Mouse (Mus musculus): ENCODE measurements around the gene Pld1.

Pld1 gene

DNA sequence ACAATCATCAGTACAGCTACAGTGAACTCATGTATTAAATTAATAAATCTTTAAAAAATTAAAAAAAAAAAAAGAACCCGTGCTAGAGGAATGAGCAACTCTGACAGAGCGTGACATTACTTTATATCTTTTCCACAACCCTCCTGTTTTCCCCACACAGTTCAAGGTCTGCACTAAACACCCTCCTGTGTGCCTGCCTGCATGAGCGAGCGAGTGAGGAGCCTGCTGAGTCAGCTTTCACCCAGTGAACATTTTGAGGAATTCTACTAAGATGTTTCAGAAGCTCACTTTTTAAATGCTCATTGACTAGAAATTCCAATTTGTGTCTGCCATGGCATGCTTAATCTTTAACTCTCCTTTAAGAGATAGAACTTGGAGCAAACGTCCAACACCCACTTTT, 109.1 kb downstream of the Pld1 start:
- no peak for DNase-seq (ENCODE audit: low spot score)

DNA sequence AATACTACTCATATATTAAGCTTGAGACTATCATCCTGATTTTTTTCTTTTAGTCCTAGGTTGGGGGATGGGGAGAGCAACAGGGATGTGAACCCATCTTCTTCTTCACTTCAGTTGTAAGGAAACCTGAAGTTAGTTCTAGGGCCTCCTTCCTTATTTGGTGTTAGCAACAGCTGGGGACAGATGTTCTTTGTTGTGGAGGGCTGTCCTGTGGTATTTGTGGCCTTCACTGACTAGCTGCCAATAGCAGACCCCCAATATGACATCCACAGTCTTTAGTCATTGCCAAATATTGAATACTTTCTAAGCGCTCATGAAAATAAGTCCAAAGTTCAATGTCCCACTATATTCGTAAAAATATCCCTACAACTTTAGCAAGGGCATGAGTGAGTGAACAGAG, 111.0 kb downstream of the Pld1 start:
- no peak for DNase-seq (ENCODE audit: low spot score)

DNA sequence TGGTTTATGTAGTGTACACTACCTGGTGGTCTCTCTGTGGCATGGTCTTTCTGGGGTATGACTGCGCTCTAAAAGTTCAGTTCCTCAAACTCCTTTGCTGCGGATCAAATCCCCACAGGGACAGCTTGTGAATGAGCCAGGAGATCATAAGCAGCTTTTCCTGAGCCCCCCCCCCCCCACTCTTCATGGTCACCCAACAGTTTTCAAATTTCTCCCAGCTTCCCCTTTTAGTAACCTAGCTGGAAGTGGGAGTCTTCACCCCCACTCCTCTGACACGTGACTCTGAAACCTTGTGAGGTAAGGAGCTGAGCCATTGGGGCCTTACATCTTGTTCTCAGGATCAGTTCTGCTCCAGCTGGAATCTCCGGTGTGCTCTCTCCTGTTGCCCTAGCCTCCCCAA, 114.6 kb downstream of the Pld1 start:
- DNase-seq (ENCODE audit: low spot score): no peak

DNA sequence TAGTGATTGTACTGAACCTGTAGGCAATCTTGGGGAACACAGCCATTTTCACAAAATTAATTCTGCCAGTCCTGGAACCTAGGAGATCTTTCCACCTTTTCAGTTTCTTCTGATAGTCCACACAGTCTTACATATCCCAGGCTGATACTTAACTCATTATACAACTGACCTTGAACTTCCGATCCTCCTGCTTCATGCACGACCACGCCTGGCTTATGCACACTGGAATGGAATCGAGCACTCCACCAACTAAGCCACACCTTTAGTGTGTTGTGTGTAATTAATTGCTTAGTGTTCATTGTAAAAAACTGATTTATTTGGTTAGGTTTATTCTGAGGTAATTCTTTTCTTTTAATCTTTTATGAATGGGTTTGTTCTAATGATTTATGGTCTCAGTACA, 122.2 kb downstream of the Pld1 start:
- no peak for DNase-seq (ENCODE audit: low spot score)

DNA sequence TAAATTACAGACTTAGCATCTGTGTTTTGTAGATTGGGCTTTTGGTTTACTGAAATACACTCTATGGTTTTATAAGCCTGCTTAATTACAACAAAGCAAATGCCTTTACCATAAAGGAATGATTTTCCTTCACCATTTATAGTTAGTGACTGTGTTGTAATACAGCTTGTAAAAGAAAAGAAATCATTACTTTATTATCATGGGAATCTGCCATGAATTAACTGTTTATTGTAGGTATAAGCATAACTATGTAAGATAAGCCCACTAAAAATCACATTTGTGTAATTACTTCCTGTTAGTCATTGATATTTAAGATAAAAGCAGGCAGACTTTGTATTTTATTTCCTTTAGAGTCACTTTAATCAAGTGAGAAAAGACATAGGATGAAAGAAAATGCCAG, 122.7 kb downstream of the Pld1 start:
- DNase-seq (ENCODE audit: low spot score): no peak

DNA sequence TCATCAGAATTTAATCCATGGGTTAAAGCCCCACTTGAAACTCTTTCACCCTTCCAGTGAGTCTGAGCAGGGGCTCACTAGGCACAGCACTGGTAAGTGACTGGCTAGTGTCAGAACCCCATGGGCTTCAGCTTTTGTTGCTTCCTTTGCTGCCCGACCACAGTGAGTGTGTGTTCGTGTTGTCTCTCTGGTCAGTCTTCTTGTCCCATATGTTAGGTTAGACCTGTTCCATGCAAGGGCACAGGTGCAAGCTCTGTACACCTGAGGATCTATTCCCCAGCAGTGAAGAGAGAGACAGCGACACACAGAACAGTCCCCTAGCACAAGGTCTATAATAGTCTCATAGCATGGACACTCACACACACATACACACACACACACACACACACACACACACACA, 140.7 kb downstream of the Pld1 start:
- DNase-seq (ENCODE audit: low spot score): no peak

DNA sequence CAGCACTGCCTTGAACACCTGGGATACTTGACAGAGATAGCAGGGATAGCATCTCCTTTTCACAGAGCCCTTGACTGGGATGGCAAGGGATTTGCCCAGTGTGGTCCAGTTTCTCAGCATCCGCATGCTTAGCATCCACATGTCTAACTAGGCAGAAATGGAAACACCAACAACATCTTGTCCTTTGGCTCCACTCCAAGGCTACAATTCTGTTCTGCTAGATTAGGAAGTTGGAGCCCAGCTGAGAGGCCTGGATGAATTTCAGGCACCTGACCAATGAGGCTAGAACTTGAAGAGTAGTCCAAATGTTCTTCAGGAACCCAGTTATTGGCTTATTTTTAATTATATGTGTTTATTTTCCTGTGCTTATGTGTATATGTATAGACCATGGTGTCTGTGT, 141.6 kb downstream of the Pld1 start:
- no peak for DNase-seq (ENCODE audit: low spot score)

DNA sequence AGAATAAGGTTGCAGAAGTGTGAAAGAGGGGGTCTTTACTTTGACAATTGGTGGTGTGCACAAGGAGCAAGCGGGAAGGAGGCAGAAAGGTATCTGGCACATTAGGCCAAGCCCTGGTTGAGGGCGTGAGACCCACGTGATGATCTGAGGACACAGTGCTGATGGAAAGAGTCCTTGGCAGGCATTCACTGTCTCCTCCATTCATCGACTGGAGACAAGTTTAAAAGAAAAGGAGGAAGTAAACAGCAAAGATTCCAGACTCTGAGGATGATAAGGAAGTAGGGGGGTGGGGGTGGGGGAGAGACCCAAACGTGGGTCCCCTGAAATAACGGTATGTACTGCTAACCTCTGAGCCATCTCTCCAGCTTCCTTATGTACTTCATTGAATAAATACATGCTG, 142.5 kb downstream of the Pld1 start:
- no peak for DNase-seq (ENCODE audit: low spot score)

DNA sequence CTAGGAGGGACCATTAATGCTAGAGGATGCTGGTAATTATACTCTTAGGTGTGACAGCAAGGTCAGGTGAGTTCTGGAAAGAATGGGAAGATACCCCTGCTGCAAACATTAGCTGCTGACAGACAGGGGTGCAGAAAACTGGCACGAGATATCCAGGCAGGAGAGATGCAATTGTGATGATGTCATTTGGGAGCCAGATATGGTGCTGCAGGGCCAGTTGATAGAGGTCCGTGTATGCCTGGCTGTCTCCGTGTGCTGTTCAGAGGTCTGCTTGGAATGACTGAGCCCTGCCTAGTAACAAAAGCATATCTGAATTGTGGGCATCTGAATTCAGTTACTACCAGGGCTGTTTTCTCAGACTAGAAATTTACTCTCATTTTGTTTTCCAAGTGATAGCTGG, 144.7 kb downstream of the Pld1 start:
- DNase-seq (ENCODE audit: low spot score): no peak

DNA sequence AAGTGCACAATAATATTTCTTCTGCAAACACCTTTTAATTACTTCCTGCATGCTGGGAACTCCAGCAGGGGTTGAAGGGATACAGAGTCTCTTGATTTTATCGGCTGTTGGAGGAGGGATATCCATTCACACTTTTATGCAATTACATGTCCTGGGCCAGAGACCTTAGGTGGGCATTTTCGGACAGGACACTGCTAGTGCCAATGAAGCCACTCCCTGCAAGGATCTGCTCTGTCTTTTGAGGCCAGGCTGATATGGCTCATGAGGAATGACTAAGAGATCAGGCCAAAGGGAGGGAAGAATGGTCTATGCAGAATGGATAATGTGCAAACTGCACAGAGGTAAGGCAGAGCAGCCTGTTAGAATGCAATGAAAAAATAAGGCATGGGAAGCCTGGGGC, 145.8 kb downstream of the Pld1 start:
- no peak for DNase-seq (ENCODE audit: low spot score)

DNA sequence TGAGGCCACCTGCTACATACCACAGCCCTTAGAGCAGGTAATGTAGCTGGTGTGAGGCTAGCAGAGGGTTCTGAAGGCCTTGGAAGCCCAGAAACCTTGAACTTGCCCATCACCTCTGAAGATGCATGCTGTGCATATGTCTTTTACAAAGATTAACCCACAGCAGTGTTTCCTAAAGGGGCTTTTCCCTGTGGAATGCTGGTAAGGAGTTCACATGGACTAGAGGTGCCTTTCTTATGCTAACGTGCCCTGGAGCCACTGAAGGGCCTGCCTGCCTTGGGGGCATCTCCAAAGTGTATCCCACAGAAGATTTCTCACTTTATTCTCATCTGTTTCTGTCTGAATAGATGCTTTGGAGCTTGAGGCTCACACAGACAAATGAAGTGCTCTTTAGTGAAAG, 152.8 kb downstream of the Pld1 start:
- no peak for DNase-seq (ENCODE audit: low spot score)

DNA sequence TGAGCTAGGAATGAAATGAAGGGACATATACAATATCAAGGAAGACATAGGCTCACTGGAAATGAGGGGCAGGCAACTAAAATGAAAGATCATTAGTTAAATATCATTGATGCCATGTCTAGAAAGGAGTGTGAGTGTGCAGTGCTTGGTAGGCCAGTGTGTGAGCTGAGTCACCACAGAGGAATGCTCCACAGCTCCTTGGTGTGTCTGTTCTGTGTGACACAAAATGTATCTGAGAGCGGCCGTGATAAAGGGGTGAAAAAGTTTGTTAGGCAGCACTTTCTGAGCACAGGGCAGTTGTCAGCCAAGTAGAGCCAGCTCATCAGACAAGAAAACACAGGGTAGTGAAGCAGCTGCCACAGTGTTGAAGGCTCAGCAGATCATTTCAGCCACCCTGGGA, 153.2 kb downstream of the Pld1 start:
- no peak for DNase-seq (ENCODE audit: low spot score)

DNA sequence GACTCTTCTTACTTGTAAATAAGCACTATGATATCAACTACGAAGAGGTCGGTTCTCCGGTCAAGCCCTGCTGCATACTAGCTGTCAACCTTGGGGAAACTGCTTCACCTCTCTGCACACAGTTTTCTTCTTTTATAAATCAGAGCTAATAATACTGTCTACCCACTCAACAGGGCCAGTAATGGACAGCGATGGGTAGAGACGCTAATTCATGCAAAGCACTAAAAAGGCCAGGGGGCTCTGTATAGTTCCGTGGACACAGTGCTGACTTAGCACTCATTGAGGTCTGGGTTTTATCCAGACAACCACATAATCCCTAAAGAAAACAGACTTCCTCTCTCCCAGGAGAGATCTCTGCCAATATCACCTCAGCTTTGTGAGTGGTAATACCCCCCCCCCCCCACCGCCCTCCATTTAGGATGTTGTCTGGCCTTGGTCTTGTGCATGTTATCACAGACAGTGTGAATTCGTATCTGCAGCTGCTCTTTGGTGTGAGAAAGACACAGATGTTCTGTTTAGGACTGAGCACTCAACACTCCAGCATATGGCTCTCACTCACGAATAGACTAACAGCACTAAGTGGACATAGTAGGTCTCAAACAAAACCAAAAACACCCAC, 155.3 kb downstream of the Pld1 start:
- no peak for DNase-seq (ENCODE audit: low spot score)

DNA sequence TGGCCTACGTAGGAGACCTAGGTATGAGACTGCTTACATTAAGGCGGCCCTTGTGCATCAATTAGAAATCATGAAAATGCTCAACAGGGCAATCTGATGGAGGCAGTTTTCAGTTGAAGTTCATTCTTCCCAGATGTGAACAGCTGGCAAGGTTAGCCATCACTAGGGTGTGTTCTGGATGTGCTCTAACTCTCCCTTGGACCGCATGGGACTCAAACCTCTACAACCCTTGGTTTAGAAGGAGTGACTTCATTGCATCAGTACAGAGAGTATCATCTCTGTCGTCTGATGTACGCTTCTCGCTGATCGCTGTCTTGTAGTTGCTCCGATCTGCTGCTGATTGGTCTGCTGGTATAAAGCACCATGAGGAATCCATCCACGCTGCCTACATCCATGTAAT, 157.0 kb downstream of the Pld1 start:
- no peak for DNase-seq (ENCODE audit: low spot score)

DNA sequence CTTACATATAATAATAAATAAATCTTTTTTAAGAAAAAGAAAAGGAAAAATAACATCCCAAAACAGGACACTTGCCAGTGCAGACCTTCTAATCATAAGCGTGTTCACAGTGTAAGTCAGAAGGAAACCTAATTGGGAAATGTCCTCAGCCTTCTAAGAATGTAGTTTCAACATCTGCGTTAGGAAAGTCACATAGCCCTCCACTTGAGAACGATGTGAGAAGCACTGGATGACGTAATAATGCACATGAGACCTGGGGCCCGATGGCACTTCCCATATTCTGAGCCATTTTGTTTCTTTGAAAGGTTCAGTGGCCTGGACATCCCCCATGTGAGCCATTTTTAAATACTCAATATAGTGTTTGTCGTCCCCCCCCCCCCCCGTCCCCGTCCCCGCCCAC, 160.7 kb downstream of the Pld1 start:
- no peak for DNase-seq (ENCODE audit: low spot score)

DNA sequence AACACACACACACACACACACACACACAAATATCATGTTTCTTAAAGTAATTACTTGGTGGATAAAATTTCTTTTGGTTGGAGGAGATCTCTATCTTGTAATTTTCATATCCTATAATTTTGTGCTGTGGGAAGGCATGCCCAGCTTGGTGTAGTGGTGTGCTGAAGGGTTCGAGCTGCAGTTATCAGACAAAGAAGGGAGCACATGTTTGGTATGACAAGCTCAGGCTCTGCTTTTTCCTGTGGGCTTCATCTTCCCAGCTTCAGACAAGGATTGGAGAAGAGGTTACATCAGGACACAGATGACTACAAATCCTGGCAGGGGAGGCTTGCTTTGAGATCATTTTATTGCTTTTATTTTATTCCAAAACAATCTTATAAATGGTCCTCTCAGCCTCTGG, 166.5 kb downstream of the Pld1 start:
- DNase-seq (ENCODE audit: low spot score): no peak

DNA sequence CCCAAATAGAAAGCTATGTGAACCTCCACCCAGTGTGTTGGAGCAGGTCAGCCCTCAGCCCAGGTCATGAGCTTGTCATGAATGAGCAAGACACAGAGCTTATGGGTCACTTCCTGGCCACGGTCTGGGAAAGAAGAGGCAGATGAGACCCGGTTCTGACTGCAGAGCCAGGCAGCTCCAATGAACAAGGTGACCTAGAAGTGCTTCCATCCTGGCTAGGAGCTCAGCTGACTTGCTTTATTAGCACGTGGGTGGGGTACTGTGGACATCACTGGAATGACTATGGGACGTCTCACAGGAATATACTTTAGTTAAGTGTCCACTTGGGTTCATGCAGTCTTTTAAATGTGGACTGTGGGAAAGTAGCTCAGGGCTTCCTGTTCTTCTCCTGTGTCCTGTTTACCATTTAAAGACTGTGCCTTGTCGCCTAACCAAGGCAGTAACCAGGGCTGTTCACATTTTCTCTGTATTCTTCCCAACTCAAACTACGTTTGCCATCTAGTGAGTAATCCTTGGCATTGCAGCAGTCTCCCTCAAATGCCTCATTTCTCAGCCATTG, 169.0 kb downstream of the Pld1 start:
- no peak for DNase-seq (ENCODE audit: low spot score)

DNA sequence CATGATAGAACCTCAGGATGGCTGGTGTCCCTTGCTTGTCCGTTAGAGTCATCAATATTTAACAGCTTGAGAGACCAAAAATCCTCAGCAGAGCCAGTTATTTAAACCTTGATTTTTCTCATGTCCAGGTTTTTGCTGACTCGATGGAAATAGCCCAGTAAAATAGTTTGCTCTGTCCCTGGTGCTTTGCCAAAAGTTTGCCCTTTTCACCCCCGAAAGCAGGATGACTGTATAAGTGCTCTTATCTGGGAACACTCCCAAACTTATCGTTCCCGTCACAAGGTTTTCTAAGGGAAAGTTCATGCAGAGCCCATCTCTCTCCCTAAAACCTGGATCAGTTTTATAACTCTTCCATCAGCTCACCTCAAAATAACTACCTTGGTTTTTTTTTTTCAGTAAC, 173.0 kb downstream of the Pld1 start:
- DNase-seq (ENCODE audit: low spot score): no peak

DNA sequence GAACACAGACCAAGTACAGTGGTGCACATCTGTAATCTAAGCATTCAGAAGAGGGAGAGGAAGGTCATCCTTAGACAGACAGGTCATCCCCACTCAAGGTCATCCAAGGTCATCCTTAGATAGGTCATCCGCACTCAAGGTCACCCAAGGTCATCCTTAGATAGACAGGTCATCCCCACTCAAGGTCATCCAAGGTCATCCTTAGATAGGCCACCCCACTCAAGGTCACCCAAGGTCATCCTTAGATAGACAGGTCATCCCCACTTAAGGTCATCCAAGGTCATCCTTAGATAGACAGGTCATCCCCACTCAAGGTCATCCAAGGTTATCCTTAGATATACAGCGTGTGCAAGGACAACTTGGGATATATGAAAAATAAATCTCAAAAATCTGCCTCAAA, 175.4 kb downstream of the Pld1 start:
- DNase-seq (ENCODE audit: low spot score): no peak

DNA sequence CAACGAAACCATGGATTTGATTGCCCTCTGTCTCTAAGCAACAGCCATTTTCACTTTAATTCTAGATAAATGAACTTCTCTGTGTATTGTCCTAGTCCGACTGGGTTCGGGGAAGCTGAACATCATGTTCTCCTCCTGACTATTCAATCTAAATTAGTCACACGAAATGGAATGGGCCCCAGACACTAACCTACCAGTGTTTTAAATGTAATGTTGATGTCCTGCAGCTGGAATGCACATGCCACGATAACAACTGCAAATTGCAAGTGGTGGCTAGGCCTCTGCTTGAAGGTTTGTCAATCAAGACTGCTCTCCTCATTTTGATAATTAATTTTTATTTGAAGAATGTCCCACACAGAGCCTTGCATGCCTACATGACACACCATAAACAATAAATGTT, 203.2 kb downstream of the Pld1 start:
- no peak for DNase-seq (ENCODE audit: low spot score)

DNA sequence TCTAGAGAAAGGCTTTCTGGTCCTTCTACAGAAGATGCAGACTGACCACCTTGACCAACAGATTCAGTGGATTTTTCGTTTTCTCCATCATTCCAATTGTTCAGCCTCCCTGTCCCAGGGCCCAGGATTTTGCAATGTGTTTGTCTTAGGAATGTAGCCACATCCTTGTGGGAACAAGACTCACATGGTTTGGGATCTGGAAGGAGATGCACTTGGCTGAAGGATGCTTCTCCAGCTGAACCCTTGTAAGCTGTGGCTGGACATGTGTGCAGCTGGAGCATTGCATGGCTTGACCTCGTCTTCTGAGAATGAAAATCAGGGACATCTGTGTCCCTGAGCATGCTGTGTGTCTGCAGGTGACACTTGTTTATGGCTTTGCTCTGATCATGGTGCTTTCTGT, 203.6 kb downstream of the Pld1 start:
- DNase-seq (ENCODE audit: low spot score): no peak

DNA sequence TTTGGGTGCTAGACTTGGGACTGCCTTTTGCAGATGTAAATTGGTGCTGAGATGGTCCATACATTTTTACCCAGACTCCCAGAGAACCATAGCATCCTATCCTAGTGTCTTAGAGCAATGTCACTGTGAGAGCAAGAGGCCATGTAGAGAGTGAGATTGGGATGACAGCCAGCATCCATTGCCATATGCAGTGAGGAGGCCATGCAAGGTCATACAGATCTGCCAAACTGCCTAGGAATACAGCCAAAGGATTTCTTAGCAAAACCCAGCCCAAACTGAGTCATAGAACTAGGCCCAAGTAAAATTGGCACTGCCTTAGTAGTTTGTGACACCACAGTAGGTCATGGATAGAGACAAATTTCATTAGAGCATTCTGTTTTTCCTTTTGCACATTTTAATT, 206.2 kb downstream of the Pld1 start:
- DNase-seq (ENCODE audit: low spot score): no peak

DNA sequence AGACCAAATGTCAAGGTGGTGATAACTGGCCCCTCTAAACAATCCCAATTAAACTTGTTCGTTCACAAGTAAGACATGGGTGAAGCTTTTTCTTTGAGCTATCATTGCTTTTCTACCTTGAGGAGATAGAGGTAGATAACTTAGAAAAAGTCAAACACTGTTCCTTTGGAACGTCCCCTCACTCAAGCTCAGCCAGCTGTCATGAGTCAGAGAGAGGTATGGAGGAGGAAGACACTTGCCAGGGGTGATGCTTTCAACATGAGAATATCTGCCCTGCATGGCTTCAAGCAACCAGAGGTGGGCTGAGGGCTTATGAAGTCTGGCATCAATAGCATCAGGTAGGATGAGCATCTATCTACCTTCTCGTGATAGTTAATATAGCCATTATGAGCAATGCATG, 207.0 kb downstream of the Pld1 start:
- no peak for DNase-seq (ENCODE audit: low spot score)

DNA sequence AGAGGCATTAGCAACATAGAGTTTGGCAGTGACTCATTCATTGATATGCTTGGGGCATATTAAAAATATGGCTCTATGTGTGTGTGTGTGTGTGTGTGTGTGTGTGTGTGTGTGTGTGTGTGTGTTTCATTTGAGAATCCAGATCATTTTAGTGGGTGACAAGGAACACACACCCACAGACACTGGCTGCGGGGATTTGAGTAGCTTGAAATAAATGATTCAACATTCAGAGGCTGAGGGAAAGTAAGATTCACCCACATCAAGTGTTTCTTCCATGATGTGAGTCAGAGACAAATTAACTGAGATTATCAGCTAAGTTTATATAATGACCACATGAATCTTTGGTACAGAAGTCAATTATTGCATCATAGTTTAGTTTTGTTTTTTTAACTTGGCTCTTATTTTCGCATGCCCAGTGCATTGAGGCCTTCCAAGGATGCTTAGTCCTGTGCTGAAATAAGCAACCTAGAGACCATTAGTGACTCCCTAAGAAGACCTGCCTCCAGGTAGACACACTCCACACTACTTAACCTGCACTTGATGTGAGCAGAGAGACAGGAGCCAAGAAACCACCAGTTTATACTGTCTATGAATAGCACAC, 211.3 kb downstream of the Pld1 start:
- DNase-seq (ENCODE audit: low spot score): no peak
